Mouse (Mus musculus) small intestine, adult 2 months (tissue): ENCODE results near the gene Gm43517. TPM values are rescaled to one million over a fixed set of nuclear protein-coding genes. Genes with fewer than 3 reads are reported as not detected.

Experiments used
- H3K27ac ChIP-seq: fragments of 200-500 bp; 2 replicates; pipeline ENCODE4 v1.5.1; 2012; ENCODE audit warnings: low read depth, low read length, control low read depth, inconsistent platforms; ENCODE audit not compliant: insufficient read depth
- H3K27me3 ChIP-seq: fragments of 200-500 bp; 2 replicates; pipeline ENCODE4 v1.6.1; 2012; ENCODE audit warnings: mild to moderate bottlenecking, moderate library complexity, low read length, inconsistent platforms; ENCODE audit not compliant: control insufficient read depth, insufficient read depth
- H3K36me3 ChIP-seq: fragments of 200-500 bp; 2 replicates; pipeline ENCODE4 v1.6.1; 2012; ENCODE audit warnings: mild to moderate bottlenecking, low read length, control low read depth, inconsistent platforms; ENCODE audit not compliant: control insufficient read depth, insufficient read depth
- H3K4me1 ChIP-seq: fragments of 200-500 bp; 2 replicates; pipeline ENCODE4 v1.6.1; 2012; ENCODE audit warnings: low read length, inconsistent platforms, mixed read lengths; ENCODE audit not compliant: control insufficient read depth, insufficient read depth, insufficient read length
- H3K4me3 ChIP-seq: fragments of 200-500 bp; 2 replicates; pipeline ENCODE4 v1.5.1; 2012; ENCODE audit warnings: low read depth, mild to moderate bottlenecking, control low read depth, inconsistent platforms, low read length, moderate library complexity
- CTCF ChIP-seq: fragments of 200-500 bp; IDR thresholded peaks from 2 replicates; pipeline ENCODE4 v1.5.1; 2012; ENCODE audit warnings: low read depth, mild to moderate bottlenecking, control low read depth, inconsistent platforms, low read length, moderate library complexity, mixed read lengths; ENCODE audit not compliant: insufficient replicate concordance, insufficient read length; ENCODE audit errors: extremely low read depth
- POLR2A ChIP-seq: fragments of 200-500 bp; IDR thresholded peaks from 2 replicates; pipeline ENCODE4 v1.6.1; 2012; ENCODE audit warnings: low read depth, mild to moderate bottlenecking, control low read depth, inconsistent platforms, low read length, moderate library complexity
- WGBS: fragments of 180-500 bp; shearing (Covaris S2); methylation state at CpG from one replicate; pipeline ENCODE4 v1.1.7; 2018; 5-methylcytosine and 5-hydroxymethylcytosine counted together
- polyA plus RNA-seq: library from polyadenylated mRNA; depleted of rRNA; stranded (reverse); fragments of >200 nt; gene quantifications from 2 replicates; pipeline ENCODE4 v1.2.3, GENCODE M21; 2012; rRNA removed

The Gm43517 gene
- polyA plus RNA-seq, 1 experiment: not detected

DNA sequence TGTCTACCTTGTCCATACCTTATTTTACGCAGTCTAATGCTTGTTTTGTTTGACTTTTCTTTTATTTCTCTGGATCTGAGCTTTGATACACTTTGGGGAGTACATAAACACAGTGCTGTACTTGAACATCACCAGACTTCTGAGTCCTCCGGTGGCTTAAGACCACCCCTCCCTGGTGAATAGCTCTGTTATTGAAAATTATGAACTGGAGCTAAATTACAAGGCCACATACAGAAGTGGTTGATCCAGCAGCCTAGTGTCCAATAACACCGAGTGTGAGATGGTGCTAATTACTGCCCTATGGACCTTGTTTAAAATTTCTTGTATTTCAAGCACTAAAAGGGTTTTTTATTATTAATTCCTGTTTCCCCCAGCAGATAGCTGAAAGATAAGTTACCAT lies 33.0 kb downstream of the Gm43517 start:
- no peaks in the 10 kb centered on the region for H3K27me3 ChIP-seq
- no peak overlapping the region for H3K4me3 ChIP-seq
- no peak for TF ChIP-seq CTCF
- TF ChIP-seq POLR2A: no peak
- no peak overlapping the region for H3K27ac ChIP-seq
- H3K36me3 ChIP-seq: no peaks in the 10 kb centered on the region
- WGBS: 62% methylated on average over 3 of the region's 3 CpGs
- no peaks in the 10 kb centered on the region for H3K4me1 ChIP-seq

Other genes starting within 250 kb of the Gm43517 start
- not detected in 2 replicates for gene Foxg1, start 2.5 kb upstream of the Gm43517 start, polyA plus RNA-seq